Mouse (Mus musculus): Measurements from ENCODE around the gene Sox5.

The Sox5 gene

GRCm38 (mm10) chr6:144454291-144455276, 327.2 kb downstream of the Sox5 start:
- in situ Hi-C loops (cut with MboI; ENCODE audit: unreplicated experiment in 2 of 2) = no loop called here

- in situ Hi-C loops (cut with MboI; ENCODE audit: unreplicated experiment in 2 of 2) = no loop called here
These were observed 328.2 kb downstream of the Sox5 start for GRCm38 (mm10) chr6:144453605-144454004.

GRCm38 (mm10) chr6:144453147-144453546, 328.6 kb downstream of the Sox5 start:
- in situ Hi-C loops (cut with MboI; ENCODE audit: unreplicated experiment in 2 of 2) = no loop called here

- in situ Hi-C loops (cut with MboI; ENCODE audit: unreplicated experiment in 2 of 2) = no loop called here
These were observed 329.4 kb downstream of the Sox5 start for GRCm38 (mm10) chr6:144452200-144452977.

- in situ Hi-C loops (cut with MboI; ENCODE audit: unreplicated experiment in 2 of 2) = no loop called here
These were observed 330.1 kb downstream of the Sox5 start for GRCm38 (mm10) chr6:144451631-144452030.

GRCm38 (mm10) chr6:144445761-144446373, 335.9 kb downstream of the Sox5 start:
- in situ Hi-C loops (cut with MboI; ENCODE audit: unreplicated experiment in 2 of 2) = no loop called here

- in situ Hi-C loops (cut with MboI; ENCODE audit: unreplicated experiment in 2 of 2) = no loop called here
These were observed 337.4 kb downstream of the Sox5 start for GRCm38 (mm10) chr6:144444367-144444766.

GRCm38 (mm10) chr6:144443681-144444080, 338.1 kb downstream of the Sox5 start:
- in situ Hi-C loops (cut with MboI; ENCODE audit: unreplicated experiment in 2 of 2) = no loop called here

- in situ Hi-C loops (cut with MboI; ENCODE audit: unreplicated experiment in 2 of 2) = no loop called here
These were observed 352.5 kb downstream of the Sox5 start for GRCm38 (mm10) chr6:144429276-144429675.

GRCm38 (mm10) chr6:144408030-144408429, 373.7 kb downstream of the Sox5 start:
- in situ Hi-C loops (cut with MboI; ENCODE audit: unreplicated experiment in 2 of 2) = no loop called here

GRCm38 (mm10) chr6:144398115-144398514, 383.7 kb downstream of the Sox5 start:
- in situ Hi-C loops (cut with MboI; ENCODE audit: unreplicated experiment in 2 of 2) = no loop called here

GRCm38 (mm10) chr6:144393151-144393550, 388.6 kb downstream of the Sox5 start:
- in situ Hi-C loops (cut with MboI; ENCODE audit: unreplicated experiment in 2 of 2) = no loop called here

- in situ Hi-C loops (cut with MboI; ENCODE audit: unreplicated experiment in 2 of 2) = no loop called here
These were observed 392.3 kb downstream of the Sox5 start for GRCm38 (mm10) chr6:144389333-144390054.

- in situ Hi-C loops (cut with MboI; ENCODE audit: unreplicated experiment in 2 of 2) = no loop called here
These were observed 394.1 kb downstream of the Sox5 start for GRCm38 (mm10) chr6:144387539-144388255.

GRCm38 (mm10) chr6:144380641-144381040, 401.1 kb downstream of the Sox5 start:
- in situ Hi-C loops (cut with MboI; ENCODE audit: unreplicated experiment in 2 of 2) = no loop called here

GRCm38 (mm10) chr6:144380171-144380570, 401.6 kb downstream of the Sox5 start:
- in situ Hi-C loops (cut with MboI; ENCODE audit: unreplicated experiment in 2 of 2) = no loop called here

- in situ Hi-C loops (cut with MboI; ENCODE audit: unreplicated experiment in 2 of 2) = no loop called here
These were observed 407.0 kb downstream of the Sox5 start for GRCm38 (mm10) chr6:144374810-144375209.

- in situ Hi-C loops (cut with MboI; ENCODE audit: unreplicated experiment in 2 of 2) = no loop called here
These were observed 411.1 kb downstream of the Sox5 start for GRCm38 (mm10) chr6:144370699-144371098.

GRCm38 (mm10) chr6:144367626-144368077, 414.1 kb downstream of the Sox5 start:
- in situ Hi-C loops (cut with MboI; ENCODE audit: unreplicated experiment in 2 of 2) = no loop called here
